Mouse (Mus musculus): ENCODE measurements around the gene Cdc6. TPM values are rescaled to one million over a fixed set of nuclear protein-coding genes. Genes with fewer than 3 reads are reported as not detected.
A peak's percentile ranks its signal among the peaks of the same experiment; 100 is the strongest.

The Cdc6 gene
- total and polyA plus RNA-seq, 3 experiments, result 47.4 to 99.3 (median 81.3) TPM

- no peak for DNase-seq (ENCODE audit: extremely low read depth)
- peak overlapping the region; percentile 90 for H3K4me2 ChIP-seq (ENCODE audit: insufficient read depth, low read depth, poor library complexity, severe bottlenecking)
- in situ Hi-C loops (cut with MboI; ENCODE audit: low pct_ligation_motif_present, low pct_unique_long_range_greater_than_20kb, low sequenced_read_pairs) (no loop called here), dilution Hi-C loops (cut with MboI; ENCODE audit: extremely low pct_ligation_motif_present, extremely low pct_unique_long_range_greater_than_20kb, low sequenced_read_pairs) (no loop called here)
- H3K27me3 ChIP-seq (replicated peaks), result no peaks in the 10 kb centered on the region
- peak overlapping the region; percentile 4 to 43 (median 36) for H3K4me3 ChIP-seq (replicated peaks in 1 of 3; ENCODE audit: low read depth in 2 of 3, low read length in 2 of 3, poor library complexity in 1 of 3)
- TF ChIP-seq BHLHE40 (IDR thresholded peaks at IDR 0.05; ENCODE audit: low read depth, low read length), result no peak
- TF ChIP-seq MEF2A (IDR thresholded peaks at IDR 0.05; ENCODE audit: borderline replicate concordance, low read depth, low read length), result no peak
- no peak for TF ChIP-seq ZC3H11A (IDR thresholded peaks at IDR 0.05; ENCODE audit: low read depth, low read length)
- TF ChIP-seq JUN (IDR thresholded peaks at IDR 0.05; ENCODE audit: insufficient read depth, low read depth, low read length), result no peak
- no peak for TF ChIP-seq UBTF (IDR thresholded peaks at IDR 0.05; ENCODE audit: low read depth, low read length)
- no peak for TF ChIP-seq MAX (IDR thresholded peaks at IDR 0.05; ENCODE audit: low read length)
- TF ChIP-seq CHD2 (IDR thresholded peaks at IDR 0.05; ENCODE audit: low read length), result no peak
- peaks cover 21 to 56% of the 10 kb centered on the region in 2 experiments for H3K36me3 ChIP-seq (replicated peaks in 1 of 2; ENCODE audit: control insufficient read depth in 1 of 2, insufficient read depth in 1 of 2, low read length in 1 of 2)
- H3K9me3 ChIP-seq (replicated peaks; ENCODE audit: low read length), result no peaks in the 10 kb centered on the region
- H3K9ac ChIP-seq (ENCODE audit: insufficient read depth, low read depth), result peak overlapping the region; percentile 45
- H3K4me1 ChIP-seq (ENCODE audit: control insufficient read depth in 1 of 2, insufficient read depth in 2 of 2), result peaks cover 35 to 85% of the 10 kb centered on the region in 2 experiments
- H3K27ac ChIP-seq (ENCODE audit: insufficient read depth, low read depth), result peak overlapping the region; percentile 55
- H3K79me2 ChIP-seq (replicated peaks; ENCODE audit: control insufficient read depth, extremely low read depth, insufficient read depth, poor library complexity, severe bottlenecking), result 0 out of 2 replicates have a peak, but pooled peaks cover 3% of the 10 kb centered on the region
These were observed 56.6 kb downstream of the Cdc6 start for GRCm38 (mm10) chr11:98964201-98964615.

DNA sequence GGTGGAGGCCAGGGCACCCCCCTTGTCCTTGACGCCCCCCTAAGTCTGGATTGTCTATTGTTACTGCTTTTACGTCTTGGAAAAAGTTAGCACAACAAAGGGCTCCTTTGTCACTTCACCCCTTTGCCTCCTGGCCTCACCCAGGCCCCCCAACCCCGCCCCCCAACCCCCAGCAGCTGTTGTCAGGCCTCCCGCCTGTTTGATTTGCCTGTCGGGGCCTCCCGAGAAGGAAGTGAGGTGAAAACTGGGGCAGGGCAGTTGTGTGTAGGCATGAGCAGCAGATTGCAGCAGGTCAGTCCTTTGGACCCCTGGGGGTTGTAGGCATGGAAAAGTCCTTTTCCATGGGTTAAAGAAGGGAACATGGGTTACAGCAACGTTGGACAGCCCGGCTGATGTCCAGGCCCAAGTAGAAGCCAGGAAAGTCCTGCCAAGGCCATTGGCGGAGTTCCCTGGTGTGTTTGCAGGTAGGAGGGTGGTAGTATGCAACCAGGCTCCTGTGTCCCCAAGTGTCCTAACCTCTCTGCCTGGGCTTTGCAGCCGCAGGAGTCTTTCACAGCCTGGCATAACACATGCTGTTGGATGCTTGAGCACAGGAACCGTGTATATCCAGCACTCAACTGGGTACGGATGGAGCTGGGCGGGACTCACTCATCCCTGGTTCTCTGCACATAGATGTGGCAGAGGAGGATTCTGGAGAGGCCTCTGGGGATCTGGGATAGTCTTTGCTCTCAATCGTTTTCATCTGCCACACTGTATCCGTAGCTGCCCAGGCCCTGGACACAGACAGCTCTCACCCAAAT, 57.2 kb downstream of the Cdc6 start:
- peaks cover 24 to 56% of the 10 kb centered on the region in 2 experiments for H3K36me3 ChIP-seq (replicated peaks in 1 of 2; ENCODE audit: control insufficient read depth in 1 of 2, insufficient read depth in 1 of 2, low read length in 1 of 2)
- H3K79me2 ChIP-seq (replicated peaks; ENCODE audit: control insufficient read depth, extremely low read depth, insufficient read depth, poor library complexity, severe bottlenecking), result 0 out of 2 replicates have a peak, but pooled peaks cover 3% of the 10 kb centered on the region
- H3K9ac ChIP-seq (ENCODE audit: insufficient read depth, low read depth), result peak overlapping the region; percentile 45
- dilution Hi-C loops (cut with MboI; ENCODE audit: extremely low pct_ligation_motif_present, extremely low pct_unique_long_range_greater_than_20kb, low sequenced_read_pairs), result no loop called here
- H3K4me3 ChIP-seq (replicated peaks in 1 of 3; ENCODE audit: low read depth in 2 of 3, low read length in 2 of 3, poor library complexity in 1 of 3), result peak overlapping the region; percentile 2 to 47 (median 43)
- in situ Hi-C loops (cut with MboI; ENCODE audit: low pct_ligation_motif_present, low pct_unique_long_range_greater_than_20kb, low sequenced_read_pairs), result no loop called here
- no peaks in the 10 kb centered on the region for H3K9me3 ChIP-seq (replicated peaks; ENCODE audit: low read length)
- no peak for TF ChIP-seq UBTF (IDR thresholded peaks at IDR 0.05; ENCODE audit: low read depth, low read length)
- no peak for TF ChIP-seq JUND (conservative IDR thresholded peaks at IDR 0.05; ENCODE audit: low read depth, low read length)
- TF ChIP-seq NELFE (IDR thresholded peaks at IDR 0.05; ENCODE audit: low read depth, low read length), result no peak
- 0 out of 2 replicates have a peak, but pooled peaks have one; percentile 11 for TF ChIP-seq ETS1 (conservative IDR thresholded peaks at IDR 0.05; ENCODE audit: low read depth, low read length)
- no peak for TF ChIP-seq HCFC1 (IDR thresholded peaks at IDR 0.05; ENCODE audit: low read depth, low read length)
- TF ChIP-seq SIN3A (IDR thresholded peaks at IDR 0.05; ENCODE audit: low read length), result peak; percentile 51; the same call in 1 of the 2 replicates
- 0 out of 2 replicates have a peak, but pooled peaks have one; percentile 16 for TF ChIP-seq BHLHE40 (IDR thresholded peaks at IDR 0.05; ENCODE audit: low read depth, low read length)
- H3K27ac ChIP-seq (ENCODE audit: insufficient read depth, low read depth), result peak overlapping the region; percentile 55
- no peak for DNase-seq (ENCODE audit: extremely low read depth)
- H3K4me2 ChIP-seq (ENCODE audit: insufficient read depth, low read depth, poor library complexity, severe bottlenecking), result peak overlapping the region; percentile 90
- H3K4me1 ChIP-seq (ENCODE audit: control insufficient read depth in 1 of 2, insufficient read depth in 2 of 2), result peaks cover 37 to 87% of the 10 kb centered on the region in 2 experiments
- no peaks in the 10 kb centered on the region for H3K27me3 ChIP-seq (replicated peaks)
